Mouse (Mus musculus) liver, embryonic 14.5 days (tissue): ENCODE measurements around the gene B3gnt9. TPM values are rescaled to one million over a fixed set of nuclear protein-coding genes. Genes with fewer than 3 reads are reported as not detected.

Experiments used
- ATAC-seq: fragments of 200-750 bp; cut with Nextera tagmentation; 2 replicates; pipeline ENCODE4 v1.8.0; 2017; ENCODE audit warnings: moderate number of reproducible peaks, mild to moderate bottlenecking, moderate library complexity; ENCODE audit not compliant: insufficient read depth
- DNase-seq, 3 experiments: peaks; one replicate each; pipeline ENCODE4 v3.0.0-alpha.2; 2012 to 2013; ENCODE audit warnings: low read depth in 3 of 3, low spot score in 3 of 3
- H3K27ac ChIP-seq: fragments of 300-500 bp; sonication (generic); 2 replicates; pipeline ENCODE4 v1.5.1; 2014; ENCODE audit warnings: moderate library complexity, mild to moderate bottlenecking, control low read depth, inconsistent platforms
- H3K27me3 ChIP-seq: fragments of 300-500 bp; sonication (generic); 2 replicates; pipeline ENCODE4 v1.6.1; 2014; ENCODE audit warnings: mild to moderate bottlenecking, low read length, moderate library complexity; ENCODE audit not compliant: control insufficient read depth, insufficient read depth
- H3K36me3 ChIP-seq: fragments of 300-500 bp; sonication (generic); replicated peaks from 2 replicates; pipeline ENCODE4 v1.6.1; 2014; ENCODE audit warnings: low read depth; ENCODE audit not compliant: control insufficient read depth, insufficient read depth
- H3K4me1 ChIP-seq, 2 experiments: fragments of 200-500 bp in 1 of 2; fragments of 300-500 bp in 1 of 2; sonication (generic) in 1 of 2; replicated peaks; 2 replicates each; pipeline ENCODE4 v1.6.1; 2012 to 2014; ENCODE audit warnings: antibody characterized with exemption in 1 of 2, inconsistent platforms in 1 of 2, low read length in 1 of 2; ENCODE audit not compliant: control insufficient read depth in 2 of 2, insufficient read depth in 2 of 2
- H3K4me2 ChIP-seq: fragments of 300-500 bp; sonication (generic); 2 replicates; pipeline ENCODE4 v1.6.1; 2014; ENCODE audit warnings: low read depth, mild to moderate bottlenecking, control low read depth, moderate library complexity
- H3K4me3 ChIP-seq, 2 experiments: fragments of 200-500 bp in 1 of 2; fragments of 300-500 bp in 1 of 2; sonication (generic) in 1 of 2; 2 replicates each; pipeline ENCODE4 v1.5.1; 2012 to 2014; ENCODE audit warnings: low read depth in 2 of 2, low read length in 2 of 2, mild to moderate bottlenecking in 2 of 2, control low read depth in 1 of 2, inconsistent platforms in 1 of 2, moderate library complexity in 1 of 2; ENCODE audit not compliant: insufficient read depth in 1 of 2
- H3K9ac ChIP-seq: fragments of 300-500 bp; sonication (generic); replicated peaks from 2 replicates; pipeline ENCODE4 v1.6.1; 2014; ENCODE audit warnings: mild to moderate bottlenecking, control low read depth, moderate library complexity
- H3K9me3 ChIP-seq: fragments of 300-500 bp; sonication (generic); 2 replicates; pipeline ENCODE4 v1.6.1; 2016; ENCODE audit warnings: low read length, mixed read lengths; ENCODE audit not compliant: control insufficient read depth
- CTCF ChIP-seq: IDR thresholded peaks from 2 replicates; pipeline ENCODE4 v1.5.1; 2016; ENCODE audit warnings: antibody characterized with exemption, low read depth, control low read depth
- EP300 ChIP-seq: IDR thresholded peaks from 2 replicates; pipeline ENCODE4 v1.6.1; 2016; ENCODE audit warnings: antibody characterized with exemption, low read depth
- WGBS: fragments of 180-500 bp; shearing (Covaris S2); extraction: QIAGEN DNeasy Blood & Tissue Kit; methylation state at CpG from one replicate; pipeline ENCODE4 v1.1.7; 2014; ENCODE audit not compliant: insufficient replicate concordance; 5-methylcytosine and 5-hydroxymethylcytosine counted together
- polyA plus RNA-seq, 2 experiments: library from polyadenylated mRNA; depleted of rRNA in 1 of 2; stranded (reverse) in 1 of 2; unstranded in 1 of 2; fragments of >200 nt; fragmentation: Nextera tagmentation in 1 of 2; extraction: Ambion mirVana in 1 of 2; gene quantifications; 2 replicates each; pipeline versions ENCODE4 v1.2.1 to v1.2.3; 2012 to 2014

The B3gnt9 gene
- polyA plus RNA-seq, 2 experiments = 1.6 to 2.3 TPM

GRCm38 (mm10) chr8:105297511-105298192 lies 42.7 kb upstream of the B3gnt9 start, which contains the start of gene E2f4:
Gene E2f4, plus strand, starts transcription at chr8:105297663.
- peak; percentile 84 to 86 (median 86) for DNase-seq
- peak within 1 kb of the TSS; percentile 95 for H3K9ac ChIP-seq
- TF ChIP-seq CTCF (0 out of 2 replicates have a peak, but pooled peaks have one; percentile 5), EP300 (no peak; the same call in 1 of the 2 replicates)
- peaks cover 40% of the 10 kb centered on the region for H3K36me3 ChIP-seq
- H3K27ac ChIP-seq = peak within 1 kb of the TSS; percentile 97
- H3K4me3 ChIP-seq = peak within 1 kb of the TSS; percentile 97 to 98
- under 1% methylated on average over 58 of the region's 58 CpGs for WGBS
- no peaks in the 10 kb centered on the region for H3K9me3 ChIP-seq
- H3K4me2 ChIP-seq = peak within 1 kb of the TSS; percentile 99
- H3K27me3 ChIP-seq = no peaks in the 10 kb centered on the region
- H3K4me1 ChIP-seq = peaks cover 38 to 46% of the 10 kb centered on the region in 2 experiments
- peak; percentile 72 for ATAC-seq

GRCm38 (mm10) chr8:105295895-105296573 lies 41.1 kb upstream of the B3gnt9 start, which contains the start of gene Exoc3l:
Gene Exoc3l, minus strand, starts transcription at chr8:105296101.
- peak within 1 kb of the TSS; percentile 95 for H3K9ac ChIP-seq
- peak within 1 kb of the TSS; percentile 97 for H3K27ac ChIP-seq
- H3K4me1 ChIP-seq = peaks cover 25 to 33% of the 10 kb centered on the region in 2 experiments
- no peaks in the 10 kb centered on the region for H3K9me3 ChIP-seq
- no peaks in the 10 kb centered on the region for H3K27me3 ChIP-seq
- no peak for ATAC-seq
- H3K4me2 ChIP-seq = peak within 1 kb of the TSS; percentile 99
- TF ChIP-seq EP300 = no peak
- no peak for TF ChIP-seq CTCF
- H3K4me3 ChIP-seq = peak within 1 kb of the TSS; percentile 97 to 98
- WGBS = 25% methylated on average over 11 of the region's 11 CpGs
- H3K36me3 ChIP-seq = peaks cover 24% of the 10 kb centered on the region
- no peak for DNase-seq

- Histone ChIP-seq H3K9me3 (no peaks in the 10 kb centered on the region), H3K4me1 (peaks cover 18 to 27% of the 10 kb centered on the region in 2 experiments), H3K27ac (no peak overlapping the region), H3K36me3 (peaks cover 16% of the 10 kb centered on the region), H3K27me3 (peaks cover 6% of the 10 kb centered on the region), H3K9ac (no peak overlapping the region), H3K4me3 (0 out of 4 replicates have a peak overlapping the region, but pooled peaks of 1 of the 2 experiments have one; percentile 4), H3K4me2 (no peak overlapping the region)
- 54% methylated on average over 11 of the region's 11 CpGs for WGBS
- TF ChIP-seq CTCF (no peak), EP300 (no peak)
- ATAC-seq (no peak), DNase-seq (no peak)
Measured at GRCm38 (mm10) chr8:105295256-105295655, 40.3 kb upstream of the B3gnt9 start.

- H3K27me3 ChIP-seq = peaks cover 11% of the 10 kb centered on the region
- ATAC-seq (no peak), DNase-seq (no peak)
- no peak overlapping the region for H3K27ac ChIP-seq
- H3K36me3 ChIP-seq = peaks cover 12% of the 10 kb centered on the region
- no peak overlapping the region for H3K4me3 ChIP-seq
- H3K4me1 ChIP-seq = peaks cover 18 to 29% of the 10 kb centered on the region in 2 experiments
- no peaks in the 10 kb centered on the region for H3K9me3 ChIP-seq
- H3K4me2 ChIP-seq = 0 out of 2 replicates have a peak overlapping the region, but pooled peaks have one; percentile 6
- no peak overlapping the region for H3K9ac ChIP-seq
- 74% methylated on average over 9 of the region's 9 CpGs for WGBS
- TF ChIP-seq EP300 = no peak
- no peak for TF ChIP-seq CTCF
Measured at GRCm38 (mm10) chr8:105294776-105295175, 39.8 kb upstream of the B3gnt9 start.

GRCm38 (mm10) chr8:105293405-105293804 lies 38.5 kb upstream of the B3gnt9 start:
- Histone ChIP-seq H3K4me2 (no peak overlapping the region), H3K27ac (no peak overlapping the region), H3K27me3 (peaks cover 12% of the 10 kb centered on the region), H3K4me3 (no peak overlapping the region), H3K9ac (no peak overlapping the region), H3K36me3 (peaks cover under 1% of the 10 kb centered on the region; the same call in 1 of the 2 replicates), H3K4me1 (peaks cover 20 to 29% of the 10 kb centered on the region in 2 experiments), H3K9me3 (no peaks in the 10 kb centered on the region)
- no peak for TF ChIP-seq CTCF
- no peak for TF ChIP-seq EP300
- no peak for ATAC-seq
- 81% methylated on average over 19 of the region's 19 CpGs for WGBS
- DNase-seq = no peak
